Mouse (Mus musculus) spleen, adult 2 months (tissue): ENCODE results near the gene Col13a1. TPM values are rescaled to one million over a fixed set of nuclear protein-coding genes. Genes with fewer than 3 reads are reported as not detected.

Experiments
- DNase-seq, 2 experiments: peaks; one replicate each; pipeline versions ENCODE4 v3.0.0 to v3.0.0-alpha.2; 2012 to 2021; ENCODE audit warnings: low spot score in 2 of 2, low read depth in 1 of 2
- H3K27ac ChIP-seq: fragments of 200-500 bp; 2 replicates; pipeline ENCODE4 v1.5.1; 2012; ENCODE audit warnings: low read length, inconsistent platforms; ENCODE audit not compliant: insufficient read depth
- H3K27me3 ChIP-seq: fragments of 200-500 bp; 2 replicates; pipeline ENCODE4 v1.6.1; 2012; ENCODE audit warnings: mild to moderate bottlenecking, moderate library complexity, low read length, inconsistent platforms; ENCODE audit not compliant: control insufficient read depth, insufficient read depth
- H3K36me3 ChIP-seq: fragments of 200-500 bp; 2 replicates; pipeline ENCODE4 v1.6.1; 2012; ENCODE audit warnings: mild to moderate bottlenecking, low read length, inconsistent platforms; ENCODE audit not compliant: control insufficient read depth, insufficient read depth
- H3K4me1 ChIP-seq: fragments of 200-500 bp; 2 replicates; pipeline ENCODE4 v1.6.1; 2011; ENCODE audit warnings: inconsistent platforms; ENCODE audit not compliant: control insufficient read depth, insufficient read depth, insufficient read length
- H3K4me3 ChIP-seq: fragments of 200-500 bp; 2 replicates; pipeline ENCODE4 v1.5.1; 2011; ENCODE audit warnings: mild to moderate bottlenecking, inconsistent platforms; ENCODE audit not compliant: insufficient read depth, insufficient read length; ENCODE audit errors: extremely low read depth
- CTCF ChIP-seq: fragments of 200-500 bp; IDR thresholded peaks from 2 replicates; pipeline ENCODE4 v1.5.1; 2011; ENCODE audit warnings: mild to moderate bottlenecking, inconsistent platforms; ENCODE audit not compliant: insufficient read depth, insufficient read length, insufficient replicate concordance; ENCODE audit errors: extremely low read depth
- POLR2A ChIP-seq: fragments of 200-500 bp; IDR thresholded peaks from 2 replicates; pipeline ENCODE4 v1.6.1; 2011; ENCODE audit warnings: low read depth, low read length, inconsistent platforms
- WGBS: fragments of 180-500 bp; shearing (Covaris S2); methylation state at CpG from one replicate; pipeline ENCODE4 v1.1.7; 2018; 5-methylcytosine and 5-hydroxymethylcytosine counted together
- polyA plus RNA-seq: library from polyadenylated mRNA; depleted of rRNA; stranded (reverse); fragments of >200 nt; gene quantifications from 2 replicates; pipeline ENCODE4 v1.2.3, GENCODE M21; 2012; rRNA removed

The Col13a1 gene
- polyA plus RNA-seq, 1 experiment = 0.92 TPM

DNA sequence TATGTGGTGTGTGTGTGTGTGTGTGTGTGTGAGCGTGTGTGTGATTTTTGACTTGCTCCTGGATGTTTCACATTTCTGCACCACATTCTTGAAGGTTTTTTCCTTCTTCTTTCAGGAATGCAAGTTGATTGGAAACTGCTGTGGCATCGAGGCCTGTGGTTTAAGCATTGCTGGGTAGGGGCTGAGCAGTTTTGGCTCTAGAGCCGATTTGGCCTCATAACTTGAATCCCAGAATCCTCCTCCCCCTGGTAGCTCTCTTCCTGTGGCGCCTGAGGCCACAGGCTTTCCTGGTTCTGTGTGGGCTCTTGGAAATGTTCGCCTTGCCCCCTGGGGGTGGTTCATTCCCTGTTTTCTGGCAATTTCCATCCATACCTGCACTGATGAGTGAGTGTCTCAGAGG, 166.9 kb downstream of the Col13a1 start:
- Histone ChIP-seq H3K27ac (no peak overlapping the region), H3K36me3 (no peaks in the 10 kb centered on the region), H3K27me3 (no peaks in the 10 kb centered on the region), H3K4me3 (no peak overlapping the region), H3K4me1 (no peaks in the 10 kb centered on the region)
- WGBS = 70% methylated on average over 5 of the region's 5 CpGs
- TF ChIP-seq POLR2A = no peak
- no peak for TF ChIP-seq CTCF
- no peak for DNase-seq

DNA sequence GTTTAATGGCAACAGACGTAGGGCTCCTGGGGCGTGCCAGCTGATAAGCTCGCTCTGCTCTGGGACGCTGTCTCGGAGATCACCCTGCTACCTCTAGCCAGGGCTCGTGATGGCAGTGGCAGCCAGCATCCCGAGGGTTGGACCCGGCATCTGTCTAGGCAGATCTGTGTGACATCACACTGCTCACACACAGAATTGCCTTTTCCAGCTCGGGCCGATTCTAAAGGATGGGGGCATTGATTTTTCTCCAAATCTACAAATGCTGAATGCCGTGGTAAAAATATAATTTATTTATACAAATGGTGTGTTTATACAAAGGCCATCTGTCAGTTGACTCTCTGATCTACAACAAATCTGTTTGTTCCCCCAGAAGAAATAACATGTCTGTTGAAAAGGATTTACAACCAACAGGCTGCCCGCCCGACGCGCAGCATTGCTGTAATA, 180.8 kb downstream of the Col13a1 start:
- H3K4me3 ChIP-seq = no peak overlapping the region
- WGBS = 89% methylated on average over 15 of the region's 15 CpGs
- no peaks in the 10 kb centered on the region for H3K4me1 ChIP-seq
- no peaks in the 10 kb centered on the region for H3K27me3 ChIP-seq
- H3K27ac ChIP-seq = no peak overlapping the region
- H3K36me3 ChIP-seq = no peaks in the 10 kb centered on the region
- no peak for DNase-seq
- TF ChIP-seq POLR2A (no peak), CTCF (no peak)

DNA sequence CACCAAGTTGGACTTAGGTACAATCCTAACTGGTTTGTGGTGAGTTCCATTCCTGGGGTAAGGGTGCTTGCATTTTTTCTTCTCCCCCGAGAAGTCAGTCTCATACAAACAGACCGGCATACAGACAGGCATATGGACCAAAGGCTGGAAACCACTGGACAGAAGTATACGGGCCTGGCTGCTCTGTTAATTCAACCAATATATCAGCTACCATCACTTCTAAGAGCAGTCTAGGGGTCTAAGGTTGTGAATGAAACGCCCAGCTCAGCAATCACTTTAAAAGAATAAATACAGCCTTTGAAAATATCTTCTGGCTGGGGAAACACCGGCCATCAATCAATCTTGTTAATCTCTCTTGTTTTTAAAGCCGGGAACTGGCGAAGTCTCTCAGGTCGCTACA, 183.4 kb downstream of the Col13a1 start:
- WGBS = 65% methylated on average over 8 of the region's 8 CpGs
- Histone ChIP-seq H3K4me3 (no peak overlapping the region), H3K27me3 (no peaks in the 10 kb centered on the region), H3K36me3 (no peaks in the 10 kb centered on the region), H3K4me1 (no peaks in the 10 kb centered on the region), H3K27ac (no peak overlapping the region)
- no peak for TF ChIP-seq POLR2A
- no peak for TF ChIP-seq CTCF
- no peak for DNase-seq

- H3K4me1 ChIP-seq = no peaks in the 10 kb centered on the region
- H3K4me3 ChIP-seq = no peak overlapping the region
- H3K27me3 ChIP-seq = no peaks in the 10 kb centered on the region
- H3K36me3 ChIP-seq = no peaks in the 10 kb centered on the region
- no peak overlapping the region for H3K27ac ChIP-seq
- no peak for DNase-seq
- WGBS = 54% methylated on average over 10 of the region's 10 CpGs
- TF ChIP-seq POLR2A = no peak
These were observed 183.9 kb downstream of the Col13a1 start for GRCm38 (mm10) chr10:61794971-61795370.

DNA sequence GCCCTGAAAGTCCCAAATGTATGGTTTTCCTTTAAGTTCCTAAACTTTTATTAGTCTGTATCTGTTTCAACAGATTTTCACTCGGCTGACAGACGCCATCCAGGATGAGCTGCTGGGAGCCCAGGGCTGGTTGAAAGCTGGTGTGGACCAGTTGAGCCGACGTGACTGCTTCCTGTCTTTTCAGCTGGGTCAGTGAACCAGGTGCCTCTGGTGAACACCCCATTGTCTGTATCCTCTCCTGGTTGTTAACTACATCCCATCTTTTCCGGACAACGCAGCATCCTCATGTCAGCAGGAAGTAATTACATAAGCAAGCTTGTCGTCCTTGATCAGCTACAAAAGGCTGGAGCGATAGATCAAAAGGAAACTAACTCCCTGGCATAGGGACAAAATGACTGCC, 185.9 kb downstream of the Col13a1 start:
- no peak overlapping the region for H3K27ac ChIP-seq
- H3K27me3 ChIP-seq = no peaks in the 10 kb centered on the region
- no peaks in the 10 kb centered on the region for H3K36me3 ChIP-seq
- no peak overlapping the region for H3K4me3 ChIP-seq
- no peak for TF ChIP-seq CTCF
- WGBS = 72% methylated on average over 8 of the region's 8 CpGs
- no peak for DNase-seq
- H3K4me1 ChIP-seq = no peaks in the 10 kb centered on the region

DNA sequence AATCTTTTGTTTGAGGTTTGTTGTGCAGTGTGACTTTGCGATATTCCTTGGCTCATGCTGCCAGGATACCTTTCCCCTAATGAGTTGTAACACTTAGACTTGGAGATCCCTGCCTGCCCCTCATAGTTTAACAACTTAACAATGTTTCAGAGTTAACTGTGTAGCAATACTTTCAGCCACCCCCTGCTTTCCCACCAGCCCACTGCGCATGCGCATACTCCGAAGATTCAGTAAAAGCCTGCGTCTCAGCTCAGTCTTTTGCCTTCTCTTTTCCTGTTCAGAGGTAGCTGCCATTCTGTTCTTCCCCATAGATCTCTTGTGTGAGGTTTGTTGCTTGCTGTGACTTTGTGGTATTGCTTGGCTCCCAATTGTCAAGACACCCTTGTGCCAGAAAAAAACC, 190.4 kb downstream of the Col13a1 start:
- Histone ChIP-seq H3K36me3 (no peaks in the 10 kb centered on the region), H3K27ac (no peak overlapping the region), H3K27me3 (peaks cover 6% of the 10 kb centered on the region), H3K4me3 (no peak overlapping the region), H3K4me1 (no peaks in the 10 kb centered on the region; the same call in 1 of the 2 replicates)
- TF ChIP-seq POLR2A = no peak
- TF ChIP-seq CTCF = no peak
- 93% methylated on average over 5 of the region's 5 CpGs for WGBS
- DNase-seq = no peak

Other genes with a start within 250 kb of the Col13a1 start
- 0.78 and 0.79 TPM in 2 replicates for gene H2afy2, start 195.0 kb downstream of the Col13a1 start, polyA plus RNA-seq
- not detected in 2 replicates for gene Neurog3, start 154.0 kb upstream of the Col13a1 start, polyA plus RNA-seq
- gene Fam241b, start 164.8 kb upstream of the Col13a1 start, polyA plus RNA-seq = 0.68 and 0.80 TPM in 2 replicates